Mouse (Mus musculus): ENCODE data around the gene Kif16b.

DNA sequence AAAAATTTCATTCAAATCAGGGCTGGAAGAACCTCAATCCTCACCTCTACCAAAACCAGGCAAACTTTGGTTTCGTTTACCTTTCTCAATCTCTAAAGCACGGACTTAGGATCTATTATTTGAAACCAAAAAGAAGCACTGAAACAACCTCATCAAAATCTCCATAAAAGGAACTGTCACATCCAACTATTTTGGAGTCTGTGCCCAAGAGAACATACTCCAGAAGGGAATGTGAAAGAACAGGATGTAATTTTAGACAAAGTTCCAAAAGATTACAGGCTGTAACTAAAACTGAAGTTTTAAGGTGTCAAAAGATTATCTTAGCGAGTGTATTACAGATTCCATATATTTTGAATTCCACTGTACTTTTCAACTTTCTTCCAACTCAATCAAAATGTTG, 232.9 kb downstream of the Kif16b start:
- TF ChIP-seq POLR2A (IDR thresholded peaks at IDR 0.05; ENCODE audit: borderline replicate concordance, control insufficient read depth, low read depth, low read length), result no peak
- TF ChIP-seq CTCF (IDR thresholded peaks at IDR 0.05; ENCODE audit: control insufficient read depth, insufficient read depth, low read length), result no peak

Measured in bone marrow, adult 2 months (tissue).